Comparison of ENCODE assay signal across 8 mouse cellular contexts in genomic region chr7:105767729-105768165, GRCm38 (mm10). TPM values are rescaled to one million over a fixed set of nuclear protein-coding genes. Genes with fewer than 3 reads are reported as not detected.
DNase-seq lines count a peak whose midpoint lies in the region; ATAC-seq and TF ChIP-seq lines count a peak whose summit lies in the region.

No protein-coding gene starts in this region.

- no peak overlapping the region for H3K4me2 ChIP-seq in embryonic facial prominence, embryonic 12.5 days (replicated peaks)
- H3K4me2 ChIP-seq in hindbrain, postnatal 0 days (ENCODE audit: low read depth, low read length): no peak overlapping the region
- H3K4me2 ChIP-seq in lung, postnatal 0 days (replicated peaks; ENCODE audit: low read depth, low read length): no peak overlapping the region

- 0 out of 2 replicates have a peak overlapping the region, but pooled peaks have one; percentile 64 for H3K27ac ChIP-seq in embryonic facial prominence, embryonic 12.5 days
- peak overlapping the region; percentile 67 for H3K27ac ChIP-seq in hindbrain, postnatal 0 days
- H3K27ac ChIP-seq in lung, postnatal 0 days (ENCODE audit: low read length): 0 out of 2 replicates have a peak overlapping the region, but pooled peaks have one; percentile 21

- no peaks in the 10 kb centered on the region for H3K9me3 ChIP-seq in embryonic facial prominence, embryonic 12.5 days
- no peaks in the 10 kb centered on the region for H3K9me3 ChIP-seq in hindbrain, postnatal 0 days (ENCODE audit: low read length)
- no peaks in the 10 kb centered on the region for H3K9me3 ChIP-seq in lung, postnatal 0 days (ENCODE audit: low read length)

- H3K9ac ChIP-seq in embryonic facial prominence, embryonic 12.5 days: no peak overlapping the region
- H3K9ac ChIP-seq in hindbrain, postnatal 0 days (replicated peaks; ENCODE audit: low read length): no peak overlapping the region
- H3K9ac ChIP-seq in lung, postnatal 0 days (replicated peaks; ENCODE audit: low read depth): no peak overlapping the region

- ATAC-seq in embryonic facial prominence, embryonic 12.5 days (ENCODE audit: insufficient number of reproducible peaks, insufficient read depth, low FRiP score, low TSS enrichment): no peak
- peak; percentile 75 for ATAC-seq in hindbrain, postnatal 0 days
- peak; percentile 74 for ATAC-seq in lung, postnatal 0 days

- WGBS in embryonic facial prominence, embryonic 12.5 days: 14% methylated on average over 6 of the region's 6 CpGs
- 14% methylated on average over 6 of the region's 6 CpGs for WGBS in hindbrain, postnatal 0 days
- WGBS in lung, postnatal 0 days: 10% methylated on average over 6 of the region's 6 CpGs

- peak; percentile 29; the same call in 1 of the 2 replicates for TF ChIP-seq EP300 in lung, postnatal 0 days (IDR thresholded peaks at IDR 0.05)

- no peaks in the 10 kb centered on the region; the same call in 1 of the 2 replicates for H3K27me3 ChIP-seq in embryonic facial prominence, embryonic 12.5 days
- H3K27me3 ChIP-seq in hindbrain, postnatal 0 days (ENCODE audit: insufficient read depth, low read length): no peaks in the 10 kb centered on the region
- no peaks in the 10 kb centered on the region for H3K27me3 ChIP-seq in lung, postnatal 0 days (replicated peaks; ENCODE audit: insufficient read depth, low read length)

- H3K4me1 ChIP-seq in embryonic facial prominence, embryonic 12.5 days: peaks cover 19% of the 10 kb centered on the region
- H3K4me1 ChIP-seq in hindbrain, postnatal 0 days (ENCODE audit: insufficient read depth, low read length): peaks cover 10% of the 10 kb centered on the region; the same call in 1 of the 2 replicates
- no peaks in the 10 kb centered on the region for H3K4me1 ChIP-seq in lung, postnatal 0 days (ENCODE audit: insufficient read depth, low read depth, low read length)

- H3K36me3 ChIP-seq in embryonic facial prominence, embryonic 12.5 days: peaks cover 79% of the 10 kb centered on the region
- peaks cover 66% of the 10 kb centered on the region for H3K36me3 ChIP-seq in hindbrain, postnatal 0 days (ENCODE audit: insufficient read depth, low read length)
- H3K36me3 ChIP-seq in lung, postnatal 0 days (ENCODE audit: insufficient read depth, low read length): 0 out of 2 replicates have a peak, but pooled peaks cover 13% of the 10 kb centered on the region

- no peak overlapping the region for H3K4me3 ChIP-seq in embryonic facial prominence, embryonic 12.5 days
- no peak overlapping the region for H3K4me3 ChIP-seq in hindbrain, postnatal 0 days (ENCODE audit: low read length)
- no peak overlapping the region for H3K4me3 ChIP-seq in lung, postnatal 0 days (ENCODE audit: low read depth, low read length)

- TF ChIP-seq CTCF in hindbrain, postnatal 0 days (IDR thresholded peaks at IDR 0.05; ENCODE audit: low read depth): no peak
- no peak for TF ChIP-seq CTCF in lung, postnatal 0 days (IDR thresholded peaks at IDR 0.05)

- DNase-seq in adipocyte (ENCODE audit: low spot score): peak; percentile 47
- DNase-seq in hindbrain, postnatal 0 days (ENCODE audit: low spot score): peak; percentile 67
- DNase-seq in lung, postnatal 0 days (ENCODE audit: low spot score): peak; percentile 36
- DNase-seq in Muller cell, postnatal 12 days (ENCODE audit: inconsistent ontology term): no peak
- DNase-seq in natural killer cell, adult 2 months (ENCODE audit: low spot score in 2 of 2): no peak
- DNase-seq in frontal cortex, postnatal 14 days (ENCODE audit: low spot score in 2 of 2): no peak
- no peak for DNase-seq in right cerebral cortex, adult 2 months (ENCODE audit: low spot score in 2 of 2)

RNA-seq across cellular contexts. Expression of gene Tpp1, which starts 15.7 kb away (rescaled TPM):
- 41.9 and 43.3 TPM in 2 replicates for polyA plus RNA-seq in embryonic facial prominence, embryonic 12.5 days (2016; fragmentation: Nextera tagmentation; extraction: Ambion mirVana)
- 64.6 and 74.7 TPM in 2 replicates for total RNA-seq in hindbrain, postnatal 0 days (2014; rRNA removed)
- polyA plus RNA-seq in hindbrain, postnatal 0 days (2015; fragmentation: Nextera tagmentation; extraction: Ambion mirVana): 47.1 and 53.7 TPM in 2 replicates
- polyA plus RNA-seq in lung, postnatal 0 days (2015; fragmentation: Nextera tagmentation; extraction: Ambion mirVana): 107 and 110 TPM in 2 replicates

RNA-seq across cellular contexts. Expression of gene Dchs1, which starts 19.7 kb away (rescaled TPM):
- polyA plus RNA-seq in embryonic facial prominence, embryonic 12.5 days (2016; fragmentation: Nextera tagmentation; extraction: Ambion mirVana): 27.3 and 28.5 TPM in 2 replicates
- 96.9 and 109 TPM in 2 replicates for total RNA-seq in hindbrain, postnatal 0 days (2014; rRNA removed)
- 6.0 and 6.6 TPM in 2 replicates for polyA plus RNA-seq in hindbrain, postnatal 0 days (2015; fragmentation: Nextera tagmentation; extraction: Ambion mirVana)
- polyA plus RNA-seq in lung, postnatal 0 days (2015; fragmentation: Nextera tagmentation; extraction: Ambion mirVana): 3.0 and 3.4 TPM in 2 replicates

RNA-seq across cellular contexts. Expression of gene Taf10, which starts 23.6 kb away (rescaled TPM):
- 175 TPM in 2 replicates for polyA plus RNA-seq in embryonic facial prominence, embryonic 12.5 days (2016; fragmentation: Nextera tagmentation; extraction: Ambion mirVana)
- total RNA-seq in hindbrain, postnatal 0 days (2014; rRNA removed): 83.8 and 111 TPM in 2 replicates
- 120 and 124 TPM in 2 replicates for polyA plus RNA-seq in hindbrain, postnatal 0 days (2015; fragmentation: Nextera tagmentation; extraction: Ambion mirVana)
- polyA plus RNA-seq in lung, postnatal 0 days (2015; fragmentation: Nextera tagmentation; extraction: Ambion mirVana): 111 and 121 TPM in 2 replicates

RNA-seq across cellular contexts. Expression of gene Rrp8, which starts 30.6 kb away (rescaled TPM):
- polyA plus RNA-seq in embryonic facial prominence, embryonic 12.5 days (2016; fragmentation: Nextera tagmentation; extraction: Ambion mirVana): 43.3 and 46.1 TPM in 2 replicates
- 14.5 TPM in 2 replicates for total RNA-seq in hindbrain, postnatal 0 days (2014; rRNA removed)
- polyA plus RNA-seq in hindbrain, postnatal 0 days (2015; fragmentation: Nextera tagmentation; extraction: Ambion mirVana): 18.9 and 20.8 TPM in 2 replicates
- polyA plus RNA-seq in lung, postnatal 0 days (2015; fragmentation: Nextera tagmentation; extraction: Ambion mirVana): 19.0 and 19.3 TPM in 2 replicates

RNA-seq across cellular contexts. Expression of gene Ilk, which starts 31.4 kb away (rescaled TPM):
- polyA plus RNA-seq in embryonic facial prominence, embryonic 12.5 days (2016; fragmentation: Nextera tagmentation; extraction: Ambion mirVana): 248 and 257 TPM in 2 replicates
- 128 and 134 TPM in 2 replicates for total RNA-seq in hindbrain, postnatal 0 days (2014; rRNA removed)
- polyA plus RNA-seq in hindbrain, postnatal 0 days (2015; fragmentation: Nextera tagmentation; extraction: Ambion mirVana): 159 and 165 TPM in 2 replicates
- polyA plus RNA-seq in lung, postnatal 0 days (2015; fragmentation: Nextera tagmentation; extraction: Ambion mirVana): 378 and 390 TPM in 2 replicates

Comparison
In these comparisons a context has a peak if more than half of its experiments do, and no peak if none do; other contexts are left out.
1. DNase-seq: peak in adipocyte (single experiment), hindbrain, postnatal 0 days (single experiment) and lung, postnatal 0 days (single experiment); none in Muller cell, postnatal 12 days (single experiment), natural killer cell, adult 2 months (0 of 2), frontal cortex, postnatal 14 days (0 of 2) and right cerebral cortex, adult 2 months (0 of 2).
2. Peak in every context shown above with its lines, with median percentiles within 50 percentile points of each other: H3K27ac ChIP-seq.